Mouse (Mus musculus): ENCODE measurements around the gene Hoxb4.

Hoxb4 gene

DNA sequence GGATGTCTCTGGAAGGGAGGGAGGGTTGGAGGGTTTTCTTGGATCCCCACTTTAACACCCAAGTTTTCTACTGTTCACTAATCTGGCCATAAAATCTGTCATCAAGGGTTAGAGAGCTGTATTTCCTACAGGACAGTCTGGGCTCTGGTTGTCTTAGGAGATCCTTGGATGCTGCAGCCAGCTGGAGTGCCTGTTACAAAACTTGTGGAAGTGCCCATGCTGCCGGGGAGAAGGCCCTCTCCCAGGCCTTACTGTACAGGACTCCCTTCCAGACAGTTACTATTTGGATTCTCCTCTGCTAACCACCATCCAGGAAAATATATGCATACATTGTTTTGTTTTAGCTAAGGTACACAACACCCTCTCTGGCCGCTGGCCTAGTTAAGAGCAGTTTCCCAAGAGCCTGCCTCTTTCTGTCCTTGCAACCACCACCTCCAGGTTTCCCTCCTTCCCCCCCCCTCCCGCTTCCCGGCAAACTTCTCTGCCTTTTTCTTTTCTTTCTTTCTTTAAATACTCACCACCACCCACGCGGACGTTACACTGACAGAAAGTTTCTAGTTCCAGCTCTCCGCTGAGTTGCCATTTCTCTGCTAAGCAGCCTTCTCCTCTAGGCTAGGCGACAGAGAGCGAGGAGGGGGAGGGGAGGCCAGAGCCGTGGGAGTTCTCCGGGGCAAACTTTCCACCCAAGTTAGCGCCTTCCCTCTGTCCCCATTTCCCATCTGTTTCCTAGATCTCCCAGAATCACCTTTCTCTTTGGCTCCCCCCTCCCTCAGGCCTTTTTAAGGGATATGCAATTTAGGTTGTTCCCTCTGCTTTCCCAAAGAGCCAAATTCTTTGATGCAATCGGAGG, 31.6 kb downstream of the Hoxb4 start:
- DNase-seq (ENCODE audit: low read depth, low spot score) = no peak

DNA sequence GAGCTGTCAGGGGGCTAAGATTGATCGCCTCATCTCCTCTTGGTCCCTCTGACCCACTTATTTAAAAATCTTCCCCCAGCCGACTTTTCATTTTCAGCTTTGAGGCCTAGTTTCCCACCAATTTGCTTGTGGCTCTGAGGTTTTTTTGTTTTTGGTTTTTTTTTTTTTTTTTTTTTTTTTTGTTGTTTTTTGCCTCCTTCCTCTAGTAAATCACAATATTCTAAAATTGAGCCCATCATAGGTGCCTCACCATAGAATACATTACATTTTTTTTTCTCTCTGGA, 32.2 kb downstream of the Hoxb4 start, which contains the start of gene Hoxb2:
TSS of gene Hoxb2 (plus strand) at position 185 of the 284 bp plus-strand sequence.
- no peak for DNase-seq (ENCODE audit: low read depth, low spot score)

DNA sequence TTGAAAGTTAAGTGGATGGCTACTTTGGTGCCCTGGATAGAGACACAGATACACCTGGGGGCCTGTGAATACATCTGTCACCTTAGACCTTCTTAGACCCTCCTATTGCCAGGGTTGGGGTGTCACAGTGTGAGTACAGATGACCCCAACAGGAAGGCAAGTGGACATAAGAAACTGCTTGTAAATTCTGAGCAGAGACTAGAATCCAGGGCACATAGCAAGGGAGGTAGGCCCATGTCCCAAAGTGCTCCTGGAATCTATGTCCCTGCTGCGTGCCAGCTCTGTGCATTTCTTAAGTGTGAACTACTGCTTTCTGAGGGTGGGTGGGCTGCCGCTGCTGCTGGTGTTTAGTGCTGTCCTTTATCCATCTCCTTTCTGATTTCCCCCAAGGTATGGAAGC, 32.7 kb downstream of the Hoxb4 start:
- no peak for DNase-seq (ENCODE audit: low read depth, low spot score)

DNA sequence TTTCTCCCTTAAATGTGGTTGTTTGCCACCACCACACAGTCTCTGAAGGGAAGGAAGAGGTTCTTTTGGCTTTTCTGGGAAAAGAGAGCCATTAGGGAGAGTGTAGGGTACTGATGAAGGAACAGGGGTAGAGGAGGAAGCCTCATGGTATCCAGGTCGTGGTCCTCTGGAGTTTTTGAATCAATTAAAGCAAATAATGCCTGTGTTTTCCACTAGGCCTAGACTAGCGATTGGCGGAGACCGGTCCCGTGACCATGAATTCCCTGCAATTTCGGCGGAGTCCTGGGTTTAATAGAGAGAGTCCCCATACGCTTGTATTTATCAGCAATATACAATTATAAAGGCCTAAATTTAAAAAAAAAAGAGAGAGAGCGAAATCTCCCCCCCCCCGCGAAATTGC, 33.2 kb downstream of the Hoxb4 start:
- no peak for DNase-seq (ENCODE audit: low read depth, low spot score)

DNA sequence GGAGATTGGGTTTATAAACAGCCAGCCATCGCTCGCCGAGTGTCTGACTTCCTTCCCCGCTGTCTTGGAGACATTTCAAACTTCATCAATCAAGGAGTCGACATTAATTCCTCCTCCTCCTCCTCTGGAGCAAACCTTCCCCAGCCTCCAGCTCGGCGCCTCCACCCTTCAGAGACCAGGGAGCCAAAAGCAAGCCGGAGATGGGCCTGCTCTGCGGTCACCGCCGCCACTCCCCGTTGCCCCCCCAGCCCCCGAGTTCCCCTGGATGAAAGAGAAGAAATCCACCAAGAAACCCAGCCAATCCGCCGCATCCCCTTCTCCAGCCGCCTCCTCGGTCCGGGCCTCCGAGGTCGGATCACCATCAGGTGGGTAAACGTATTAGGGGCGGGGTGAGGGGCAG, 33.8 kb downstream of the Hoxb4 start:
- DNase-seq (ENCODE audit: low read depth, low spot score) = no peak

DNA sequence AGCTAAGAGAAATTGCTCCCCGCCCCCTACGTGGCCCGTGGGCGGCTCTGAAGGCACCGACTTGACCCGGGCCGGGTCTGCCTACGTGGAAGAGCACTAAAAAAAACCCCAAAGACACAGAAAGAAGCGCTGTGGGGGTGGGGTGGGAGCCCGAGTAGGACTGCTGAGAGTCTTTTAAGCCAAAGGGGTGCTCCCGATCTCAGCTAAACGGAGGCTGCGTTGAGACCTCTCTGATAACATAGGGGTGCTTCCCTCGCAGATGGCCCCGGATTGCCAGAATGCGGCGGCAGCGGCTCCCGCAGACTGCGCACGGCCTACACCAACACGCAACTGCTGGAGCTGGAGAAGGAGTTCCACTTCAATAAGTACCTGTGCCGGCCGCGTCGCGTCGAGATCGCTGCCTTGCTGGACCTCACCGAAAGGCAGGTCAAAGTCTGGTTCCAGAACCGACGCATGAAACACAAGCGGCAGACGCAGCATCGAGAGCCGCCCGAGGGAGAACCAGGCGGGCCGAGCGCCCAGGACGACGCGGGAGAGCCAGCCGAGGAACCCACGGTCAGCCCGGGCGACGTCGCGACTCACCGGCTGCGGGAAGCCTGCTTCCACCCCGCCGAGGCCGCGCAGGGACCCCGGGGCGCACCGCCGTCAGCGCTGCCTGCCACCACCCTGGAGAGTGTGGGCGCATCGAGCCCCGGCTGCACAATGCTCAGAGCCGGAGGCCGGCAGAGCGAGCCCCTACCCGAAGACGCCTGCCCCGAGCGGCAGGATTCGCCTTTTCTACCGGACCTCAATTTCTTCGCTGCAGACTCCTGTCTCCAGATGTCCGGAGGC, 34.8 kb downstream of the Hoxb4 start:
- peak; percentile 35 for DNase-seq (ENCODE audit: low read depth, low spot score)

DNA sequence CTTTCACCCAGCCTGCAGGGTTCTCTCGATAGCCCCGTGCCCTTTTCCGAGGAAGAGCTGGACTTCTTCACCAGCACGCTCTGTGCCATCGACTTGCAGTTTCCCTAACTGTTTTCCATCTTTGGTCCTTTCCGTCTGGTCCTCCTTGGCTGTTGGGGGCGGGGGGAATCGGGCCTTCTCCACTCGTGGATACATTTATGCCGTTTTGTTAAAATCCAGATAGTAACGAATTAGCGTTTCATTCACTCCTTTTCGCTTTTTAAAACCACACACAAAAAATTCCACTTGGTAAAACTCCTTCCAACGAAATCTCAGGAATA, 35.4 kb downstream of the Hoxb4 start:
- no peak for DNase-seq (ENCODE audit: low read depth, low spot score)

DNA sequence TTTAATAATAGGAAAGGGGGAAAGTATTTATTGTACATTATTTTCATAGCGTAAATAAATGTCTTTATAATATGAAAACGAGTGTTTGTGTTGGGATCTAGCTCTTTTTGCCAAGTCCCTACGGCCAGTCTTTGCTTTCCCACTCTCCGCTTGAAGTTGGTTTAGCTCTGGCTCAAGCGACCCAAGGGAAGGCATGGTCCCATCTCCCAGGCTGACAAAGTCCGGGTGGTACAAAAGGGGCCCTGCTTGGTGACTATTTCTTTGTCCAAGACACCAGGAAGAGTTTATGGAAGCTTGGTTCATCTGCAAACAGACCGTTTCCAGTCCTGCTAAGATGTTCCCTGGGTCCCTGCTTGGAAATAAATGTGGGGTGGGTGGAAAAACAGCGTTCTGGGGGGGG, 35.9 kb downstream of the Hoxb4 start:
- no peak for DNase-seq (ENCODE audit: low read depth, low spot score)

DNA sequence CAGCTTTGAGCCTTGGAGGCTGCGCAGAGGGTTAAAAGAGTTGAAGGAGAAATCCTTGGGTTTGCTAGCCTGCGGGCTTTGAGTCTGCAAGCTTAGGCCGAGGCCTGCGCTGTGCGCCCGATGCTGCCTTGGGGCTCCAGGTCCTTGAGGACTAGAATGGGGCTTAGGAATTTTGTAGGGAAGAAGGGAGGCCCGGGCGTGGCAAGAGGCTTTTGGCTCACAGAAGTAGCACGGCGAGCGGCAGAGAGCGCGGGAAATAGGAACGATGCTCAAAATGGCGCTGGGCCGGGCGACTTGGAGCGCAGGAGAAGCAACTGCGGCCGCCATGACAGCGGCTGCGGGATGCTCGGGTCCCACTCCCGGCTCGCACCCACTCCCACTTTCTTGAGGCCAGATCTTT, 36.3 kb downstream of the Hoxb4 start:
- no peak for DNase-seq (ENCODE audit: low read depth, low spot score)

DNA sequence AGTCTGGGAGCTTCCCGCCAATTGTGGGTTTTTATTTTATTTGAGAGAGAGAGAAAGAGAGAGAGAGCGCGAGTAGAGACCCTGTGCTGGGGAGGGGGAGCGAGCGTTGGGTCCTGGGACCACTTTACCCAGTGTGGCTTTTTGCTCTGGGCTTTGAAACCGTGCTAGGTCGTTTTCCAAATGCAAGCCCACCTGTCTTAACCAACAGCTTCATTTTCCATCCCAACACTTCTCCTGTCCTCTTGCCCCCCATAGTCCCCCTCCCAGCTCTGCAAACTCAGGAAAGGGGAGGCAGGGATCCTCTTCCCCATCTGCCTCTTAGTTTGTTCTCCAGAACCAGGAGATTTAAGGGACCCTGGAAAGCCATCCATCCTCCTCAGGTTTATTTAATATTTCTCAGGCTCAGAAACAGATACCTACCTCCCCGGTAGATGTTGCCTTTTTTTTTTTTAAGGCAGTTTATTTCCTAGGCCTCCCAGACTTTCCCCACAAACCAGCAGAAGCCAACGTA, 36.8 kb downstream of the Hoxb4 start:
- DNase-seq (ENCODE audit: low read depth, low spot score) = no peak

DNA sequence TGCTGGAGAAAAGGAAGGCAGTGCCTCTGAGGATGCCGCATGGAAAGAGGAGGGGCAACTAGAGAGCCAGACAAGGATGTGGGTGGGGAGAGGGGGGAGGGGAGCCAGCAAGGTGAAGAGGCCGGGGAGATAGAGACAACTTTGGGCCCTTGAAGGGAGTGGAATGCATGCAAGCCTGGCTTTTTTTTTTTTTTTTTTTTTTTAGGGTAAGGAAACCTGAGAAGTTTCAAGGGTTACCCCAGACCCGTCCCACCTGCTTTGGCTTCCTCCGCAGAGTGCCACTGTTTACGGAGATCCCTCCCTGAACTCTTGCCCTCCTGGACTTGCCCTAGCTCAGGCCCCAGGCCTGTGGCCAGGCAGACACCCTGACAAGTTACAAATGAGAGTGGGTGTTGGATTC, 45.7 kb downstream of the Hoxb4 start:
- DNase-seq (ENCODE audit: low read depth, low spot score) = peak; percentile 5

DNA sequence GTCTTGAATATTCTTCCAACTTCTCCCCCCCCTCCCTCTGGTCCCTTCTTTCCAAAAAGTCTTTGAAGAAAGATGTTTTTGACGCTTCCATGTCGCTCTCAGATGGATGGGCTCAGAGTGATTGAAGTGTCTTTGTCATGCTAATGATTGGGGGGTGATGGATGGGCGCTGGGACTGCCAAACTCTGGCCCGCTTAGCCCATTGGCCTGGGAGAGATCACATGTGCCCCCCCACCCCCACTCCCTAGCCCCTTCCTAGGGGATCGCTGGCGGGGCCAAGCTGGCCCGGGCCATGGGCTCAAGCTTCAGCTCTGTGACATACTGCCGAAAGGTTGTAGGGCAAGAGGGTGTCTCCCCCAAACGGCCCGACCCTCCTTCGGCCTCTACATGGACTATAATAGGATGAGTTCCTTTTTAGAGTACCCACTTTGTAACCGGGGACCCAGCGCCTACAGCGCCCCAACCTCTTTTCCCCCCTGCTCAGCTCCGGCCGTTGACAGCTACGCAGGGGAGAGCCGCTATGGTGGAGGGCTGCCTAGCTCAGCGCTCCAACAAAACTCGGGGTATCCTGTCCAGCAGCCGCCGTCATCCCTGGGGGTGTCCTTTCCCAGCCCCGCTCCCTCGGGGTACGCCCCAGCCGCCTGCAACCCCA, 47.5 kb downstream of the Hoxb4 start, which contains the start of gene Hoxb1:
TSS of gene Hoxb1 (plus strand) at position 312 of the 651 bp plus-strand sequence.
- DNase-seq (ENCODE audit: low read depth, low spot score) = no peak

DNA sequence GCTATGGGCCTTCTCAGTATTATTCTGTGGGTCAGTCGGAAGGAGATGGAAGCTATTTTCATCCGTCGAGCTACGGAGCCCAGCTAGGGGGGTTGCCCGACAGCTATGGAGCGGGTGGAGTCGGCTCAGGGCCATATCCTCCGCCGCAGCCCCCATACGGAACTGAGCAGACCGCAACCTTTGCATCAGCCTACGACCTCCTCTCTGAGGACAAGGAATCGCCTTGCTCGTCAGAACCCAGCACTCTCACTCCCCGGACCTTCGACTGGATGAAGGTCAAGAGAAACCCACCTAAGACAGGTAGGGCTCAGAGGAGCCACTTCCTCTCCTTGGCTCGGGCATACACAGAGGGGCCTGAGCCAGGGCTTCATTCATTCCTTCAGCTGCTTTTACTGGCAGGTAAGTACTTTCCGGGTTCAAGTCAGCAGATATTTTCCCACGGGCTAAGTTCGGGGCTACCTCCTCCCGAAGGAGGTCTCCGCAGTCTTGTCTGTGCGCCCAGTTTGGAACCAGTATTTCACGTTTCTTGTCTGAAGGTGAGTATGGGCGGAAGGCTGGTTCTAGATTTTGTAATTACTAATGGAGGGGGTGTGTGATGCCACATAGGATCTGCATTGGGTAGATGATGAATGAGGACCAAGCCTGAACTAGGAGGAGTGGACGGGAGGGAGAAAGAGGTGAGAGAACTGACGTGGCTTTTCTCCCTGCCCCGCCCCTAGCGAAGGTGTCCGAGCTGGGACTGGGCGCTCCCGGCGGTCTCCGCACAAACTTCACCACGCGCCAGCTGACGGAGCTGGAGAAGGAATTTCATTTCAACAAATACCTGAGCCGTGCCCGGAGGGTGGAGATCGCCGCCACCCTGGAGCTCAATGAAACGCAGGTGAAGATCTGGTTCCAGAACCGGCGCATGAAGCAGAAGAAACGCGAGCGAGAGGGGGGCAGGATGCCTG, 48.3 kb downstream of the Hoxb4 start:
- DNase-seq (ENCODE audit: low read depth, low spot score) = peak; percentile 9

DNA sequence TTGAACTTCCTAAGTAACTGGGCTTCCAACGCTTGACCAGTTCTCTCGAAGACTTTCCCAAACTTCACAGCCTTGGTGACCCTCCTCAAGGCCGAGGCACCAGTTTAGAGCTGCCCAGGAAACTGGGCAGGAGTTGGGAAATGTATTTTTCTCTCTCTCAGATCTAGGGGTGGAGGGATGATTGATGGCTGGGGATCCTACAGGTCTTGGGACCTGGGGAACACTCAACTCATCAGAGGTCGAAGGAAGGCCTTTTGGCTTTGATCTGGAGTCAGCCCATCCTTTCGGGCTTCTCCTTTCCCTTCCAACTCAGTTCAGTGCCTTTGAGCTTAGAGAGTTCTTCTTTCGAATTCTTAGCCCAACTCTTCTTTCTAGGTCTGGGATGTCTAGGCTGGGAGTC, 49.1 kb downstream of the Hoxb4 start:
- no peak for DNase-seq (ENCODE audit: low read depth, low spot score)

DNA sequence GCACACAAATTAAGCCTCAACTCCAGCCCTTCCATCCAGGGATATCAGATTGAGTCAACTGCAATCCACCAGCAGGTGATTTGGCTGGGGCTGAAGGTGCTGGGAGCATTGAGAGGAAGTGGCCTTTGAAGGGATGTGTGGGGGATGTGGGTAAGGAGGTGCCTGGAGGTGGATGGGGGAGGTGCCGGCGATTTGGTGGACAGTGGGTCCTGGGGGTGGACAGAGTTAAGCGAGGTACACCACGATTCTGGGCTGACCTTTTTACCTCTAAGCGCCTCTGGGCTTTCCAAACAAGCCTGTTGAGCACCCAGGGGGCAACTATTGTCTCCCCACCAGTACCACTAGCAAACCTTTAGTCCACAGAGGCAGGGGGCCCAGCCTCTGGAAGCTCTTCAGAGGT, 50.6 kb downstream of the Hoxb4 start:
- no peak for DNase-seq (ENCODE audit: low read depth, low spot score)

DNA sequence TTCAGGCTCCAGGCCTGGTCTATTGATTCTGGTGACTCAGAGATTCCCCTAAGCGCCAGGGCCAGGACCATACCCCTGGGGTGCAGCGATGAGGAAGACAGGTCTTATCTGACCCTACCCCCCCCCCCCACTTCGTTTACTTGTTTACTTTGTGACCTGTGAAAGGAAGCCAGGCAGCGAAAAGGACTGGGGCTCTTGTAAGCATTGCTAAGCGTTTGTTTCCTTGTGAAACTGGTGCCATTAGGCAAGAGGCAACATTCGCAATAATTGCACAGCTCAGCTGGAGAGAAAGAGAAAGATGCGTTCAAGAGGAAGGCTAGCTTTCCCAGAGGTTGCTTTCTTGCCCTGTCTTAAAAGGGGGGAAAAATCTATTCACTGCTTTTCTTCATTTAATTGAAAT, 51.1 kb downstream of the Hoxb4 start:
- no peak for DNase-seq (ENCODE audit: low read depth, low spot score)

All from CD4-positive, CD25-positive, alpha-beta regulatory T cell, adult 2 months (primary cell).